Mouse (Mus musculus) myocyte (in vitro differentiated cells): Measurements from ENCODE around the gene Gmps. TPM values are rescaled to one million over a fixed set of nuclear protein-coding genes. Genes with fewer than 3 reads are reported as not detected.

Experiments
- H3K27me3 ChIP-seq: one replicate; pipeline ENCODE4 v1.6.1; 2011; ENCODE audit not compliant: control insufficient read depth, insufficient read depth, insufficient read length
- H3K36me3 ChIP-seq: one replicate; pipeline ENCODE4 v1.6.1; 2011; ENCODE audit not compliant: control insufficient read depth, insufficient read depth
- H3K4me2 ChIP-seq: one replicate; pipeline ENCODE4 v1.6.1; 2011; ENCODE audit warnings: low read depth, control low read depth
- H3K4me3 ChIP-seq: one replicate; pipeline ENCODE4 v1.5.1; 2011; ENCODE audit warnings: mild to moderate bottlenecking, control low read depth, moderate library complexity
- H3K79me2 ChIP-seq: one replicate; pipeline ENCODE4 v1.6.1; 2011; ENCODE audit not compliant: control insufficient read depth, insufficient read depth
- H3ac ChIP-seq: one replicate; pipeline ENCODE4 v1.6.1; 2011; ENCODE audit not compliant: control insufficient read depth, insufficient read length
- CEBPB ChIP-seq: IDR thresholded peaks from 2 replicates; pipeline ENCODE4 v1.6.1; 2011; ENCODE audit warnings: mild to moderate bottlenecking, moderate library complexity; ENCODE audit not compliant: poor library complexity, insufficient read depth, severe bottlenecking
- E2F4 ChIP-seq: IDR thresholded peaks from one replicate; pipeline ENCODE4 v1.6.1; 2011; ENCODE audit warnings: mild to moderate bottlenecking, control low read depth, moderate library complexity; ENCODE audit not compliant: insufficient read depth
- MAX ChIP-seq: IDR thresholded peaks from one replicate; pipeline ENCODE4 v1.6.1; 2011; ENCODE audit warnings: low read depth, mild to moderate bottlenecking, control low read depth
- MYOD1 ChIP-seq, 3 experiments: IDR thresholded peaks; one replicate each; pipeline ENCODE4 v1.6.1; 2011; ENCODE audit warnings: control low read depth in 2 of 3, low read depth in 2 of 3, mild to moderate bottlenecking in 2 of 3, moderate library complexity in 1 of 3; ENCODE audit not compliant: insufficient read length in 2 of 3, control insufficient read depth in 1 of 3
- POLR2A ChIP-seq: IDR thresholded peaks from one replicate; pipeline ENCODE4 v1.6.1; 2011; ENCODE audit warnings: low read depth, mild to moderate bottlenecking, control low read depth, moderate library complexity; ENCODE audit not compliant: insufficient read length
- POLR2AphosphoS2 ChIP-seq: IDR thresholded peaks from one replicate; pipeline ENCODE4 v1.6.1; 2011; ENCODE audit warnings: low read depth, control low read depth; ENCODE audit not compliant: insufficient read length
- REST ChIP-seq: IDR thresholded peaks from one replicate; pipeline ENCODE4 v1.6.1; 2011; ENCODE audit warnings: mild to moderate bottlenecking, control low read depth, moderate library complexity; ENCODE audit not compliant: insufficient read depth, insufficient read length
- TCF12 ChIP-seq: IDR thresholded peaks from one replicate; pipeline ENCODE4 v1.6.1; 2011; ENCODE audit warnings: mild to moderate bottlenecking, control low read depth; ENCODE audit not compliant: poor library complexity, insufficient read depth, severe bottlenecking
- TCF3 ChIP-seq: IDR thresholded peaks from one replicate; pipeline ENCODE4 v1.6.1; 2011; ENCODE audit warnings: low read depth, control low read depth; ENCODE audit not compliant: insufficient read length
- USF1 ChIP-seq: IDR thresholded peaks from one replicate; pipeline ENCODE4 v1.6.1; 2011; ENCODE audit warnings: low read depth, mild to moderate bottlenecking, control low read depth, moderate library complexity
- polyA plus RNA-seq: library from polyadenylated mRNA; unstranded; fragments of >200 nt; fragmentation: generic; extraction: Trizol; gene quantifications from one replicate; pipeline ENCODE4 v1.2.1, GENCODE M21; 2012; ENCODE audit warnings: missing spikeins

The Gmps gene
- polyA plus RNA-seq, 1 experiment, result 7.2 TPM

GRCm38 (mm10) chr3:64038136-64038841, 62.4 kb downstream of the Gmps start:
- no peaks in the 10 kb centered on the region for H3K27me3 ChIP-seq
- H3K79me2 ChIP-seq, result no peaks in the 10 kb centered on the region
- no peaks in the 10 kb centered on the region for H3K36me3 ChIP-seq
- no peak overlapping the region for H3K4me3 ChIP-seq
- no peak overlapping the region for H3K4me2 ChIP-seq
- TF ChIP-seq CEBPB, result no peak
- no peak for TF ChIP-seq TCF12
- no peak for TF ChIP-seq REST
- TF ChIP-seq MYOD1 (IDR thresholded peaks at IDR 0.05; ENCODE audit: control insufficient read depth in 1 of 3, insufficient read length in 2 of 3, low read depth in 2 of 3), result no peak
- TF ChIP-seq E2F4, result no peak
- TF ChIP-seq POLR2AphosphoS2, result no peak
- TF ChIP-seq MAX, result no peak
- TF ChIP-seq TCF3, result no peak
- TF ChIP-seq USF1, result no peak
- no peak overlapping the region for H3ac ChIP-seq

DNA sequence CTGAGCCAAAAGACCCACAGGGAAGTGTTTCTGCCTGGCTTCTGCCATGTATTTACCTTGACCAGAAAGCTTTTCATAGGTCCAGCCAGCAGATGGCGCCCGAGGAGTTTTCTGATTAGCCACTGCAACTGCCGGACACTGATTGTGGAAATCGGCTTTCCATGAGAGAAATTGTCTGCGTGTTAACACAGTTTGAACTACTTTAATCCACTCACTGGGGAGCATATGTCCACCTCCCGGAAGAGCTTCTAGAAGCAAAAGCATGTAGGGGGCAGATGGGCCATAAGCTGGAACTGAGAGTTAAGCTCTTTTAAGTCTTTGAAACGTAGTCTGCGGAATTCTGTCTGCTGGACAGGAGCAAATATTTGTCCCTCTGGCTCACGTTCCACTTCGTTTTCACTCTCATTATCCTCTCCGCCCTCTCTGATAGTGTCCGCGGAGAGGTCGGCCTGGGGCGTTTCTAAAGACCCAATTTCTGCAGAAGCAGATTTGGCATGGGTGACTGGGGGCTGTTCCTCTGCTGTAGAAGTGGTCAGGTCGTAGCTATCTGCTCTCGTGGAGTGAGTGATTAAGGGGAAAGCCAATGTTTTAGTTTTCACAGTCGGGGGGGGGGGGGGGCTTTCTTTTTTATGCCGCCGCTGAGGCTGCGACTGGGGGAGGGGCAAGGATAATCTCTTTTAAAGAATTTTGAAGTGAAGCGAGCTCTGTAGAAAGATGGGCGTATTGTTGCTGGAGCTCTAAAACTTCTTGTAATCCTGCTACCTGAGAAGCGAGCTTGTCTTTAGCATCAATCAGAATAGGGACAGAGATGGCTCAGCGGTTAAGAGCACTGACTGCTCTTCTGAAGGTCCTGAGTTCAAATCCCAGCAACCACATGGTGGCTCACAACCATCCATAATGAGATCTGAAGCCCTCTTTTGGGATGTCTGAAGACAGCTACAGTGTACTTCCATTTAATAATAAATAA, 64.2 kb downstream of the Gmps start:
- Histone ChIP-seq H3ac (no peak overlapping the region), H3K36me3 (no peaks in the 10 kb centered on the region), H3K79me2 (no peaks in the 10 kb centered on the region), H3K27me3 (no peaks in the 10 kb centered on the region), H3K4me2 (peak overlapping the region; percentile 66), H3K4me3 (no peak overlapping the region)
- TF ChIP-seq POLR2A, result no peak
- no peak for TF ChIP-seq POLR2AphosphoS2
- TF ChIP-seq MYOD1 (IDR thresholded peaks at IDR 0.05; ENCODE audit: control insufficient read depth in 1 of 3, insufficient read length in 2 of 3, low read depth in 2 of 3), result no peak
- no peak for TF ChIP-seq TCF3

Other genes starting within 250 kb of the Gmps start
- gene Plch1, start 76.6 kb upstream of the Gmps start, polyA plus RNA-seq, result 0.01 TPM
- gene E130311K13Rik, start 46.6 kb upstream of the Gmps start, polyA plus RNA-seq, result 3.4 TPM
- gene Slc33a1, start 11.3 kb upstream of the Gmps start, polyA plus RNA-seq, result 8.4 TPM
- gene Vmn2r1, start 105.4 kb downstream of the Gmps start, polyA plus RNA-seq, result 0.01 TPM
- not detected for gene Vmn2r2, start 165.8 kb downstream of the Gmps start, polyA plus RNA-seq